Mouse (Mus musculus) frontal cortex, adult (tissue): ENCODE measurements around the gene Rtl3.

Experiments
- ATAC-seq: cut with Nextera tagmentation; 2 replicates; pipeline ENCODE4 v1.9.2; 2017; ENCODE audit warnings: mild to moderate bottlenecking, moderate library complexity, mixed read lengths; ENCODE audit not compliant: low TSS enrichment

The Rtl3 gene

GRCm38 (mm10) chrX:106840409-106840808 is at the start of gene Rtl3:
Gene Rtl3, minus strand, starts transcription at chrX:106840644.
- peak; percentile 100 for ATAC-seq

- ATAC-seq, result no peak
Observed at GRCm38 (mm10) chrX:106872315-106872714, 31.9 kb upstream of the Rtl3 start.

GRCm38 (mm10) chrX:106871894-106872293 is 31.4 kb upstream of the Rtl3 start:
- no peak for ATAC-seq

- no peak for ATAC-seq
Observed at GRCm38 (mm10) chrX:106871426-106871825, 31.0 kb upstream of the Rtl3 start.

- ATAC-seq, result no peak
Observed at GRCm38 (mm10) chrX:106853523-106854300, 13.3 kb upstream of the Rtl3 start.

GRCm38 (mm10) chrX:106839591-106839990 is 853 bp downstream of the Rtl3 start:
- no peak for ATAC-seq

GRCm38 (mm10) chrX:106830494-106830893 is 9.9 kb downstream of the Rtl3 start:
- no peak for ATAC-seq

GRCm38 (mm10) chrX:106809560-106810226 is 30.8 kb downstream of the Rtl3 start:
- peak; percentile 31; the same call in 1 of the 2 replicates for ATAC-seq

GRCm38 (mm10) chrX:106804387-106804786 is 36.1 kb downstream of the Rtl3 start:
- no peak for ATAC-seq

- ATAC-seq, result peak; percentile 41; the same call in 1 of the 2 replicates
Observed at GRCm38 (mm10) chrX:106794686-106795085, 45.8 kb downstream of the Rtl3 start.
